Mouse (Mus musculus) thymus, adult 2 months (tissue): Measurements from ENCODE around the gene Slc12a5.

ENCODE experiments used
- CTCF ChIP-seq: fragments of 200-500 bp; IDR thresholded peaks from 2 replicates; pipeline ENCODE4 v1.5.1; 2012; ENCODE audit warnings: mild to moderate bottlenecking, control low read depth, low read length, moderate library complexity, borderline replicate concordance; ENCODE audit not compliant: control insufficient read depth, poor library complexity, insufficient read depth; ENCODE audit errors: extremely low read depth
- POLR2A ChIP-seq: fragments of 200-500 bp; IDR thresholded peaks from 2 replicates; pipeline ENCODE4 v1.6.1; 2012; ENCODE audit warnings: mild to moderate bottlenecking, low read length, control low read depth, moderate library complexity; ENCODE audit not compliant: control insufficient read depth, poor library complexity, insufficient read depth; ENCODE audit errors: extremely low read depth

DNA sequence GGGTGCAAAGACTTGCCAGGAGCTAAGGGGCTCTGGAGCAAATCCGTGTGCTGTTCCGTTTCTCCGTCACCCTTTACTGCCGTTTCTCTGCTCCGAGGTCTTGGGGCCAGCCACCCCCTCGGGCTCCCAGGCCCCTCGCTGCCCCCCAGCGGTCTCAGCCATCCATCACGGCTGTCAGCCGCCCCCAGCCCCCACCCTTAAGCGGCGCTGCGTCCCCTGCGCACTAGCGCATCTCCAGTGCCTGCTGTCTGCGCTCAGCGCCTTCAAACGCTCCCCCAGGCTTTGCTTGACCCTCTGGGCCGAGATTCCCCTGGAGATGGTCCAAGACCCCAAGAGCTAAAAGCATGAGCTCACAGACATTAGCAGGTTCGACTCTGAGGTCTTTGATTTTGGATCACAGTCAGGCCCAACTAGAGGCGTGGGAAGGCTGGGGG lies 8.8 kb downstream of the Slc12a5 start:
- no peak for TF ChIP-seq POLR2A
- no peak for TF ChIP-seq CTCF
